Mouse (Mus musculus): ENCODE measurements around the gene Gkn1.
A peak's percentile ranks its signal among the peaks of the same experiment; 100 is the strongest.

Gene Gkn1

DNA sequence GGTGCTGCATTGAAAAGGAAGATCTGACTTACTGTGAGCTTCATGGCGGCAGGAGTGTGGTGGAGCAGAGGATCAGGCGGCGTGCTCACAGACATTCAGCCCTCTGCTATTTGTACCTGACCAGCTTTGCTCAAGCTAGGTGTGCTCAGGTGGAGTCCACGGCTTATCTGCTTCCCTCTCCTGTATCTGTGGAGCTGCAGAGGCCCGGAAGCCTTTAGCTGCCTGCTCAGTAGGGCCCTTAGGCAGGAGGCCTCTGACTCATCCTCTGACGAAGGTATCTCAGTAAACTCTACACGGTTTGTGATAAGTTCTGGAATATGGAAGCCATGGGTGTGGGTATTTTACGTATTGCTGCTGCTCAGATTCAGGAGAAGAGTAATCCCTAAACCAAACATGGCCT lies at the start of gene Gkn1:
Gkn1 (minus strand) TSS at position 114 of the 400 bp plus-strand sequence.
- DNase-seq (ENCODE audit: low spot score in 2 of 2): no peak

DNA sequence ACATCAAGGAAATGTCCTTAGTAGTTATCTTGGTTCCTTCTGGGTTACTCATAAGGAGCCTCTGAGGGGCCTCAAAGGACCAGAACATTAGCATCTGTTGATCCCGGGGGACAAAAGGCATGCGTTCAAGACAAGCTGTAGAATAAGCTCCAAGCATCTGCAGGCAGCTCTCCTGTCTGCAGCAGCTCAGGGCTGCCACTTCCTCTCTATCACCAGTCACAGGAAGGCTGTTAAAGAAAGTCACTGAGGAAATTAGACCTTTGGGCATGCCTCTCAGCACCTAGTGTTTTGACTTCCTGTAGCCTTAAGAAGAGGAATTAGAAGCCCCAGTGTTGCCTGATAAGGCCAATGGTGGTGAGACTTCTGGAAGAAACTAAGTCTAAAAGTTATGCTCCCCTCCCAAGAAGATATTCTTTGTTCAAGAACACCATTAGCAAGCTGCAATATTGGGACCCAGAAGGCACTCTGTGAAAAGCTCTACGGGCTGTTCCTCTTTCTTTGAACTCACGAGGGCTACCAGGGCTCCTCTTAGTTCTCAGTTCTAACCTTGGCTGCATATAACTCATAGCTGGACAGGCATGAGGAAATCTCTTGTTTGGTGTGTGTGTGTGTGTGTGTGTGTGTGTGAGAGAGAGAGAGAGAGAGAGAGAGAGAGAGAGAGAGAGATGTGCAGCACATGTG lies 49.3 kb upstream of the Gkn1 start:
- DNase-seq (ENCODE audit: low spot score in 2 of 2): no peak

DNA sequence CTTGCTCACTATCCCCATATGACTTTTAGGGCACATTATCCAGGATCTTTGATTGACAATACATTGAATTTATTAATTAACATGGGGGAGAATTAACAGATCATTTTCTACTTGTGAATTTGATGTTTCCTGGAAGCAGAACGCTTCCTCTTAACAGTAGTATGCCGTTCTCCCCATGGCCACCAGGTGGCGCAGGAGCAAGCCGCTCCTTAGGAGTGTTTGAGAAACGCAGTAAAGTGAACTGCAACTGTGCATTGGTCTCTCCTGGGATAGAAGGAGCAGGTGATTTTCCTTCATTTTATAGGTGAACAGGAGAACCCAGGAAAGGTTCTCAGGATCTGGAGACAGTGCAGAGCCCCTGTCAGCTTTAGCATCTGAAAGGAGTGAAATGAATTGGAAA lies 48.4 kb upstream of the Gkn1 start:
- DNase-seq (ENCODE audit: low spot score in 2 of 2): peak; percentile 24 to 65

DNA sequence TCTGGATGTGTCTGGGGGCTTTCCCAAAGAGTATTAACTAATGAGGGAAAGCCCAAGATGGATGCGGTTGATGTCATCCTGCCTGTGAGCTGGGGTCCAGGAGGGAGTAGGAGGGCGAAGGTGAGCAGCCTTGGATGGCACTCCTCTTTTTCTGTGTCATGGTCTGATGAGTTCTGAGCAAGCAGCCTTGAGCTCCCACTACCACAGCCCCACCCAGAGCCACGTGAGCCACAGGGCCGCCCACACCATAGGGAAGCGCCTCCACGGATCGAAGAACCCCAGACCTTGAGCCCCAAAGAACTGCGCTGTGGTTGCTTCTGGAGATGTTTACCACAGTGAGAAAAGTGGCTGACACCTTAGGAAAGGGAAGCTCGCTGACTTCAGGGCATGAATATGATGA lies 44.0 kb upstream of the Gkn1 start:
- no peak for DNase-seq (ENCODE audit: low spot score in 2 of 2)

DNA sequence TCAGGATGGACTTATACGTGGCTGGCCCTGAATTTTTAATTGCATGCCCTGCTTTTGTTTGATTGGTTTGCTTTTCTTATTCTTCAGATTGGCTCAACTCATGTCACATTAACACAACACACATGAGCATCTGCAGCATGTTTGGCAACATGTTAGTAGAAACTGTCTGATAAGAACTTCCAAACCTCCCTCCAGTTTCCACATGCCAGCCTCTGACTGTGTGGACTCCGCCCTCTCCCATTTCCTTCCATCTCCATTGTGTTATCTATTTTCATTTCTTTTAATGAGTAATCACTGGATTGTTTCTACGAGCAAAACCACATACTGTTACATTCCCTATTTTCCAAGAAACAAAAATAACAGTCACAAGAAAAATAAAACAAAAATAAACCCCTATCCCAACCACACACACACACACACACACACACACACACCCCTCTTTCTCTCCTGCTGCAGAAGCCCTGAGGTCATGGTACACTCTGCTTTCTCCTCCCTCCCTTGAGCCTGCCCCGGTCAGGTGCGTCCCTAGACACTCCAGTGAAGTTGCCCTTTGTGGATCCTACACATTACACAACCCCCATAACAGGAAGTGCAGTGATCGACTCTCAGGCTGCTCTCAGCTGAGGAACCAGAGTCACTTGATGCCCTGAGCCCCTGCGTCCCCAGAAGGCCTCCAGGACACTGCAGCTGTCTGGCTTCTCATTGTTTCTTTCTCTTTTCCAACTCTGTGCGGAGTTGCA lies 42.9 kb upstream of the Gkn1 start:
- no peak for DNase-seq (ENCODE audit: low spot score in 2 of 2)

GRCm38 (mm10) chr6:87389455-87389989 lies 38.8 kb upstream of the Gkn1 start:
- no peak for DNase-seq (ENCODE audit: low spot score in 2 of 2)

DNA sequence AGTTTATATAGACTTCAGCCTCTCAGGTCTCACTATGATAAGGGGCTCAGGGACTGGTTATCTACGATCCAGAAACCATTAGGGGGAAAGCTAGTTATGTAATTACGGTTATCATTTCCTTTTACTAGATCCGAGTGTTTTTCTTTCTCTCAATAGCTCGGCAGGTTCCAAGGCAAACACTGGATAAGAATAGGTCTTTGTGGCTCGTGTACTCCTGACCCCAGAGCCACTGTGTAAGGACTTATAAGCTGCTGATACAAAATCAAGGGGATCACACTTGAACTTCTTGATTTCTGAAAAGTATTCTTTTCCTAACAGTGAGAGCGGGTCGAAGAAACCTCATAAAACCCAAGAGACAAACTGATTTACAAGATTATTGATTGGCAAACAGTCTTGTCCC lies 38.1 kb upstream of the Gkn1 start, which contains the start of gene Gkn3:
Gkn3 (minus strand) TSS at position 59 of the 400 bp plus-strand sequence.
- DNase-seq (ENCODE audit: low spot score in 2 of 2): no peak

- DNase-seq (ENCODE audit: low spot score in 2 of 2): no peak
Observed at GRCm38 (mm10) chr6:87386681-87387080, 35.9 kb upstream of the Gkn1 start.

GRCm38 (mm10) chr6:87386203-87386602 lies 35.5 kb upstream of the Gkn1 start:
- peak; percentile 22 to 34 for DNase-seq (ENCODE audit: low spot score in 2 of 2)

DNA sequence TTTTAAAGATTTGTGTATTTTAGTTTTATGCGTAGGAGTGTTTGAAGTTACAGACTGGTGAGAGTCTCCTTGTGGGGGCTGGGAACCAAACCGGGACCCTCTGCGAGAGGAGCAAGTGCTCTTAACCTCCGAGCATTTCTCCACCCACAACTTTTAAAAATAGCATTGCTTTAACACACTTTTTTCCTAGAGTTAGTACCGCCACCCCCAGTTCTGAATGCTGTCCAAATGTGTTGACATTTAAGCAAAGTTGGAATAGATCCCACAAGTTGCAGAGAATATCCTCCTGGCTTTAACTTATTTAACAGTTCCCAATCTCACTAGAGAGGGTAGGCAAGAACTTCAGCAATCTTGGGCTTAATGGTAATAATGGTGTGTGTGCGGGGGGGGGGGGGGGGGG lies 34.0 kb upstream of the Gkn1 start:
- DNase-seq (ENCODE audit: low spot score in 2 of 2): no peak

- peak in 1 of 2 experiments; percentile 26 for DNase-seq (ENCODE audit: low spot score in 2 of 2)
Observed at GRCm38 (mm10) chr6:87383926-87384691, 33.4 kb upstream of the Gkn1 start.

DNA sequence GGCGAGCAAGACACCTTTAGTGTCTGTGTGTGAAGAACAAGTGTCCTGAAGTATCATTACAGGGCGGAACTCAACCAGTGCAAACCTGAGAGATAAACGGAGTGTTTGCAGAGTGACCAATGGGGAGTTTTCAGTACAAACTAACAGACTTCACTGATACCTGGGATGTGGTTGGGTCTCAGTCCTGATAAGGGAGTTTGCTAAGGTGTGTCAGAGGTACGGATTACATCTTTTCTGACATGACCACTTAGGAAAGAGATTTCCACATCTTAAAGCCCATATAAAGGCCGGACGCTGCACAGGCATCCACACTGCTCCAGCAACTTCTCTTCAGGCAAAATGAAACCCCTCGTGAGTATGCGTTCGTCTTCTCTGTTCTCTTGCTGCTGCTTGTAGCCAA lies 22.3 kb upstream of the Gkn1 start, which contains the start of gene Gkn2:
Gkn2 (plus strand) TSS at position 301 of the 400 bp plus-strand sequence.
- no peak for DNase-seq (ENCODE audit: low spot score in 2 of 2)

- no peak for DNase-seq (ENCODE audit: low spot score in 2 of 2)
Observed at GRCm38 (mm10) chr6:87369223-87369622, 18.5 kb upstream of the Gkn1 start.

DNA sequence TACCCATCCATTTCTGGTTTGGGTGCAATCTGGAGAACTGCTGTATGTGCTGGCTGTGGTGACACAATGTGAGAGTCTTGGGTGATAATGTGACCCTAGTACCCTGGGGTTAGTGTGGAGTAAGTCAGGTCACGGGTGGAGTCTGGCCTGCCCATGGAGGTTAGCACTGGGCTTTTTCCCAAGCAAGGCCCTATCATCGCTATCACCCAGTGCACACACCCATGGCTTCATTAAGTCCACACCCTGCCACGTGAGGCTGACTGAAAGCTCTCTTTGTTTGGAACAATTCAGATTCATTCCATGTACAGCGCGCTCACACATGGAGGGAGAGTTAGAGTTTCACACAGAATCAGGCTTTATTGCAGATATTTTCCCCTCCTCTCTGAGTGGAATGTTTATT lies 3.7 kb upstream of the Gkn1 start:
- no peak for DNase-seq (ENCODE audit: low spot score in 2 of 2)

DNA sequence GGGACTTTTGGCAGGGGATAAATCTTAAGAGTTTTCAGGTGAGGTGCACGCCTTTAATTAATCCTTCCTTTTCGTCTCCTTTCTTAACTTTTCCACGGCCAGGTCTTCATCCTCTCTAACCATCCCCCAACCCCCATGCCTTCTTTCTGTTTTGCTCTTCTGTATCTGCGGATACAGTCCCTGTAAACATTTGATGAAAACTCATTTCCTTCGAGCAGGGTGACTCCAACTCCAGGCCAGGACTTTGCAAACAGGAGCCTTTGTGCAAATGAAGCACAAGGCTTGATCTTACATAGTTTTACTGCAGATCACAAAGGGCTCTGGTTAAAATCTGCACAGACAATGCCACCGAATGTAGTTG lies 14.8 kb downstream of the Gkn1 start:
- no peak for DNase-seq (ENCODE audit: low spot score in 2 of 2)

- DNase-seq (ENCODE audit: low spot score in 2 of 2): peak; percentile 40 to 67
Observed at GRCm38 (mm10) chr6:87335091-87335934, 15.4 kb downstream of the Gkn1 start, which contains the start of gene Antxr1. TSS of gene Antxr1 (minus strand) at chr6:87335821.

DNA sequence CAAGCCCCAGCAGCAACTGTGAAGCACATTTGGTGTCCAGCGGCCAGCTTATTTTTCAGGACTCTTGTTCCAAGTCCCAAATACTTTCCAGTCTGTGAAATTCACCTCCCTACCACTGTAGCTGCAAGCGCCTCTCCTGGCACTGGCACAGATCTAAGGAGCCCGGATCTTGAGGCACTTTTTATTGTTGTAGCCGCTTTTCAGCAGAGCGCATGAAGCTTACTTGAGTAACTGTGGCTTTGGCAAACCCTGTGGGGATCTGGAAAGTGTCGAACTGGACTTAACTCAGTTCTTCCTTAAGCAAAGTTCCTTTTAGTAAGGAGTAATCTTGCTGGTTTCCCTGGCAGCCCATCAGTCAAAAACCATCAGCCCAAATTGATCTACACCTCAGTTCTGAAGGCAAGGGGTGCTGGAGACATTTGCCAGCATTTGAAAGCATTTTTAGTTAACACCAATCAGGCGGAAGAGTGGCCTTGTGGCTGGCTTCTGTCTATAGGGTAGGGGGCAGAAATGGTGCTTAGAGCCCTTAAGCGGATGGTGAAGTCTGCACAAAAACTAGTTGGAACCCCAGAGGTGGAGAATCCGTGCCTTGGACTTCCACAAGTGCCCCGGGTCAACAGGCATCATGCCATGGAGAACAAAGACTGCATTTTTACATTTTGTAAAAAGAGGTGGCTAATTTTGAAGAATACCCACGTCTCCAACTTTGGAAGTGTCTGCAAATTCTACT lies 16.2 kb downstream of the Gkn1 start:
- no peak for DNase-seq (ENCODE audit: low spot score in 2 of 2)

DNA sequence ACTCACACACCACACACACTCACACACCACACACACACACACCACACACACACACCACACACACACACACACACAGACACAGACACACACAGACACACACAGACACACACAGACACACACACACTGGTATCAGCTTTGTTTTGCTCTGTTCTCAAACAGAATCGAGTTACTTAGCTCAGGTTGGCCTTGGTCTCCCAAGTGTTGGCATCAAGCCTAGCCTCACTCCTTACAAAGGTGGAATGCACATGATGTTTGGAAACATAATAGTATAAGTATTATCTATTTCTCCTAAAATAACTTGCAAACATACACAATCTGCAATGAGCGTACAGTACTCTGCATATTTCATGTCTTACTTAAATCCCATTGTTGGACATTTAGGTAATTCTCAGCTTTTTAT lies 18.4 kb downstream of the Gkn1 start:
- DNase-seq (ENCODE audit: low spot score in 2 of 2): no peak

- no peak for DNase-seq (ENCODE audit: low spot score in 2 of 2)
Observed at GRCm38 (mm10) chr6:87328265-87329173, 22.2 kb downstream of the Gkn1 start.
